Mouse (Mus musculus): ENCODE data around the gene Lamc3. TPM values are rescaled to one million over a fixed set of nuclear protein-coding genes. Genes with fewer than 3 reads are reported as not detected.

Gene Lamc3
- total and polyA plus RNA-seq, 3 experiments = not detected

GRCm38 (mm10) chr2:31950058-31950871, 63.2 kb downstream of the Lamc3 start, which contains the start of gene Aif1l:
Gene Aif1l, plus strand, starts transcription at chr2:31950139.
- TF ChIP-seq TAL1 (conservative IDR thresholded peaks at IDR 0.05; ENCODE audit: low read depth, low read length) (no peak), CTCF (IDR thresholded peaks at IDR 0.05; ENCODE audit: low read depth, low read length) (no peak), GATA2 (IDR thresholded peaks at IDR 0.05; ENCODE audit: borderline replicate concordance, low read depth, low read length) (no peak), POLR2AphosphoS5 (IDR thresholded peaks at IDR 0.05; ENCODE audit: insufficient replicate concordance, low read depth, low read length) (no peak), GATA1 (IDR thresholded peaks at IDR 0.05; ENCODE audit: borderline replicate concordance, low read length) (no peak)
- H3K27me3 ChIP-seq (ENCODE audit: insufficient read depth, low read length) = peaks cover 68% of the 10 kb centered on the region
- no peaks in the 10 kb centered on the region for H3K36me3 ChIP-seq (replicated peaks)
- DNase-seq (ENCODE audit: low spot score) (no peak), ATAC-seq (ENCODE audit: extremely low read depth, insufficient number of reproducible peaks, low FRiP score, poor library complexity, severe bottlenecking) (no peak)
- no peaks in the 10 kb centered on the region for H3K9me3 ChIP-seq (replicated peaks)
- H3K4me3 ChIP-seq (ENCODE audit: low read depth, low read length) = no peak within 1 kb of the TSS
- H3K4me1 ChIP-seq (ENCODE audit: insufficient read depth, low read depth, low read length) = peaks cover 2% of the 10 kb centered on the region; the same call in 1 of the 2 replicates

GRCm38 (mm10) chr2:31950966-31951365, 63.9 kb downstream of the Lamc3 start:
- Histone ChIP-seq H3K36me3 (replicated peaks) (no peaks in the 10 kb centered on the region), H3K4me3 (ENCODE audit: low read depth, low read length) (no peak overlapping the region), H3K4me1 (ENCODE audit: insufficient read depth, low read depth, low read length) (peaks cover 2% of the 10 kb centered on the region; the same call in 1 of the 2 replicates), H3K9me3 (replicated peaks) (no peaks in the 10 kb centered on the region), H3K27me3 (ENCODE audit: insufficient read depth, low read length) (peaks cover 64% of the 10 kb centered on the region)
- TF ChIP-seq TAL1 (conservative IDR thresholded peaks at IDR 0.05; ENCODE audit: low read depth, low read length) (no peak), GATA1 (IDR thresholded peaks at IDR 0.05; ENCODE audit: borderline replicate concordance, low read length) (no peak), CTCF (IDR thresholded peaks at IDR 0.05; ENCODE audit: low read depth, low read length) (no peak), POLR2AphosphoS5 (IDR thresholded peaks at IDR 0.05; ENCODE audit: insufficient replicate concordance, low read depth, low read length) (no peak), GATA2 (IDR thresholded peaks at IDR 0.05; ENCODE audit: borderline replicate concordance, low read depth, low read length) (no peak)
- no peak for DNase-seq (ENCODE audit: low spot score)
- no peak for ATAC-seq (ENCODE audit: extremely low read depth, insufficient number of reproducible peaks, low FRiP score, poor library complexity, severe bottlenecking)

GRCm38 (mm10) chr2:31952236-31952635, 65.1 kb downstream of the Lamc3 start:
- H3K27me3 ChIP-seq (ENCODE audit: insufficient read depth, low read length) = peaks cover 62% of the 10 kb centered on the region
- TF ChIP-seq GATA1 (IDR thresholded peaks at IDR 0.05; ENCODE audit: borderline replicate concordance, low read length) (no peak), POLR2AphosphoS5 (IDR thresholded peaks at IDR 0.05; ENCODE audit: insufficient replicate concordance, low read depth, low read length) (no peak), CTCF (IDR thresholded peaks at IDR 0.05; ENCODE audit: low read depth, low read length) (no peak), GATA2 (IDR thresholded peaks at IDR 0.05; ENCODE audit: borderline replicate concordance, low read depth, low read length) (no peak), TAL1 (conservative IDR thresholded peaks at IDR 0.05; ENCODE audit: low read depth, low read length) (no peak)
- ATAC-seq (ENCODE audit: extremely low read depth, insufficient number of reproducible peaks, low FRiP score, poor library complexity, severe bottlenecking) = no peak

GRCm38 (mm10) chr2:31952725-31953124, 65.6 kb downstream of the Lamc3 start:
- DNase-seq (ENCODE audit: low spot score) = no peak
- Histone ChIP-seq H3K9me3 (replicated peaks) (no peaks in the 10 kb centered on the region), H3K4me3 (ENCODE audit: low read depth, low read length) (no peak overlapping the region), H3K27me3 (ENCODE audit: insufficient read depth, low read length) (peaks cover 66% of the 10 kb centered on the region), H3K36me3 (replicated peaks) (no peaks in the 10 kb centered on the region), H3K4me1 (ENCODE audit: insufficient read depth, low read depth, low read length) (peaks cover 2% of the 10 kb centered on the region; the same call in 1 of the 2 replicates)
- no peak for ATAC-seq (ENCODE audit: extremely low read depth, insufficient number of reproducible peaks, low FRiP score, poor library complexity, severe bottlenecking)
- TF ChIP-seq GATA2 (IDR thresholded peaks at IDR 0.05; ENCODE audit: borderline replicate concordance, low read depth, low read length) = no peak

More at GRCm38 (mm10) chr2:31952236-31952635, 65.1 kb downstream of the Lamc3 start:
- no peak for DNase-seq (ENCODE audit: low spot score)
- Histone ChIP-seq H3K4me3 (ENCODE audit: low read depth, low read length) (no peak overlapping the region), H3K36me3 (replicated peaks) (no peaks in the 10 kb centered on the region), H3K4me1 (ENCODE audit: insufficient read depth, low read depth, low read length) (peaks cover 2% of the 10 kb centered on the region; the same call in 1 of the 2 replicates), H3K9me3 (replicated peaks) (no peaks in the 10 kb centered on the region)

GRCm38 (mm10) chr2:31953687-31954086, 66.6 kb downstream of the Lamc3 start:
- Histone ChIP-seq H3K9me3 (replicated peaks) (no peaks in the 10 kb centered on the region), H3K27me3 (ENCODE audit: insufficient read depth, low read length) (peaks cover 61% of the 10 kb centered on the region), H3K4me3 (ENCODE audit: low read depth, low read length) (no peak overlapping the region), H3K4me1 (ENCODE audit: insufficient read depth, low read depth, low read length) (peaks cover 2% of the 10 kb centered on the region; the same call in 1 of the 2 replicates), H3K36me3 (replicated peaks) (no peaks in the 10 kb centered on the region)
- TF ChIP-seq TAL1 (conservative IDR thresholded peaks at IDR 0.05; ENCODE audit: low read depth, low read length) = no peak
- no peak for TF ChIP-seq POLR2AphosphoS5 (IDR thresholded peaks at IDR 0.05; ENCODE audit: insufficient replicate concordance, low read depth, low read length)
- no peak for TF ChIP-seq GATA1 (IDR thresholded peaks at IDR 0.05; ENCODE audit: borderline replicate concordance, low read length)
- TF ChIP-seq GATA2 (IDR thresholded peaks at IDR 0.05; ENCODE audit: borderline replicate concordance, low read depth, low read length) = no peak
- TF ChIP-seq CTCF (IDR thresholded peaks at IDR 0.05; ENCODE audit: low read depth, low read length) = no peak
- ATAC-seq (ENCODE audit: extremely low read depth, insufficient number of reproducible peaks, low FRiP score, poor library complexity, severe bottlenecking) (no peak), DNase-seq (ENCODE audit: low spot score) (no peak)

GRCm38 (mm10) chr2:31954779-31955181, 67.7 kb downstream of the Lamc3 start:
- DNase-seq (ENCODE audit: low spot score) = no peak

More at GRCm38 (mm10) chr2:31954779-31955181, 67.7 kb downstream of the Lamc3 start:
- peaks cover 2% of the 10 kb centered on the region; the same call in 1 of the 2 replicates for H3K4me1 ChIP-seq (ENCODE audit: insufficient read depth, low read depth, low read length)
- no peaks in the 10 kb centered on the region for H3K9me3 ChIP-seq (replicated peaks)
- no peak overlapping the region for H3K4me3 ChIP-seq (ENCODE audit: low read depth, low read length)
- H3K36me3 ChIP-seq (replicated peaks) = no peaks in the 10 kb centered on the region
- no peak for ATAC-seq (ENCODE audit: extremely low read depth, insufficient number of reproducible peaks, low FRiP score, poor library complexity, severe bottlenecking)
- peaks cover 60% of the 10 kb centered on the region for H3K27me3 ChIP-seq (ENCODE audit: insufficient read depth, low read length)
- TF ChIP-seq GATA2 (IDR thresholded peaks at IDR 0.05; ENCODE audit: borderline replicate concordance, low read depth, low read length) (no peak), TAL1 (conservative IDR thresholded peaks at IDR 0.05; ENCODE audit: low read depth, low read length) (no peak), GATA1 (IDR thresholded peaks at IDR 0.05; ENCODE audit: borderline replicate concordance, low read length) (no peak), CTCF (IDR thresholded peaks at IDR 0.05; ENCODE audit: low read depth, low read length) (no peak), POLR2AphosphoS5 (IDR thresholded peaks at IDR 0.05; ENCODE audit: insufficient replicate concordance, low read depth, low read length) (no peak)
